Mouse (Mus musculus): ENCODE data around the gene Egfl6.

Egfl6 gene

DNA sequence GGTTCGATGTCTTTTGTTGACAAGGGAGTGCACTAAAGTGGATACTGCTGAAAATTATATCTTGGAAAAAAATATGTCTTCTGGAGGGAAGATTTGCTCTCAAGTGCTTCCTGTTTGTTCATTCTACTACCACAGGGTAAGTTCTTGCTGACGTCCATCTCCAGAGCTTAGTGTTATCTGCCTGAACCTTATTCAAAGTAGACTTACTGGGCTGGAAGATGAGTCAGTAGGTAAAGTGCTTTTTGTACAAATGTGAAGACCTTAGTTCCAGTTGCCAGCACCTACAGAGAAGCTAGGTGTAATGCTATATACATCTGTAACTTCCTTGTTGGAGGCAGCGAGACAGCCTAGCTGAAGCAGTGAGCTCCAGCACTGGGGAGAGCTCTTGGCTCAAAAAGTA lies 69.6 kb downstream of the Egfl6 start:
- no peak for DNase-seq

DNA sequence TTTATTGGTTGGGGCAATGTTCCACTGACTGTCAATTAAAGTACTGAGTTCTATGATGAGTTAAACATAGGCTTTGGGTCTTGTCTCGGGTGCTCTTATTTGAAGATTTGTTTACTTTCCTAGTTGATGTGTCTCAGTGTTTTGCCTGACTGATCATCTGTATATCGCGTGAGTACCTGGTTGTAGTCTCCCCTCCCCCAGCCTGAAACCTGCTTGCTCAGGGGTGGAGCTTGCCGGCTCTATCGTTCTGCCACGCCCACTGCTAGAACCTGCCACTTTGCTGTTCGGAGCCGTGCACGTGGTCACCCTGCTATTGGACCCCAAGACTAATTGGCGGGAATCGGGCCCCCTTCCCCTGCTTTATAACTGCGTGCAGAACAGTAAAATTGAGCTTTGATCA lies 71.5 kb downstream of the Egfl6 start:
- peak; percentile 42 for DNase-seq

DNA sequence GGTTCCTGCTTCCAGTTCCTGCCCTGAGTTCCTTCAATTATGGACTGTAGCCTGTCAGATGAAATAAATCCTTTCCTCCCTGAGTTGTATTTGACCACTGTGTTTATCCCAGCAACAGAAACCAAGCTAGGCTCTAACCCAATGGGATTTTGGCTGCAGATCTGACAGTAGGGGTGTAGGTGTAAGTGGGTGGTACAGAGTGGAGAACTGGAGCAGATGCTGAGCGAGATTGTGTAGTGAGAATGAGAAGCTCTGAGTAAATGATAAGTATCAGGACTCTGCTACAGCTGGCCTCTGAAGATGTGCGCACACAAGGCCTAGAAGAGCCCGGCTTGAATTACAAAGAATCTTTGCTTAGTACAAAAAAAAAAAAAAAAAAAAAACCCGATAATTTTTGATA lies 73.4 kb downstream of the Egfl6 start:
- DNase-seq, result no peak

DNA sequence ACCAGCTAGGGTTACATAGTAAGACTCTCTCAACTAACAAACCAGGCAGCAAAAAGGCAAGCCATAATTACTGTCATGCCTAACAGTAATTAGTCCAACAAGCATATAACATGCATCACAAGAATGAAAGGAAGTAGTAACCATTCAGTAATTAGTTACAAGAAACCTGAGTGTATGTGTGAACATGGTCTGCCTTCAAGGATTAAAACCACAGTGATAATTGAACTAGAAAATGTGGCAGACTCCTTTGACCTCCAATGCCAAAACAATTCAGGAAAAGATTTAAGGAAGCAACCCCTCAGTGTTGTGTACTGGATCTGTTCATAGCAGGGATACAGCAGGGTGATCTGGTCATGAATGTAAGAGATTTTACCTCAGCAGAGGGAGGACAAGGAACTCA lies 74.4 kb downstream of the Egfl6 start:
- no peak for DNase-seq

DNA sequence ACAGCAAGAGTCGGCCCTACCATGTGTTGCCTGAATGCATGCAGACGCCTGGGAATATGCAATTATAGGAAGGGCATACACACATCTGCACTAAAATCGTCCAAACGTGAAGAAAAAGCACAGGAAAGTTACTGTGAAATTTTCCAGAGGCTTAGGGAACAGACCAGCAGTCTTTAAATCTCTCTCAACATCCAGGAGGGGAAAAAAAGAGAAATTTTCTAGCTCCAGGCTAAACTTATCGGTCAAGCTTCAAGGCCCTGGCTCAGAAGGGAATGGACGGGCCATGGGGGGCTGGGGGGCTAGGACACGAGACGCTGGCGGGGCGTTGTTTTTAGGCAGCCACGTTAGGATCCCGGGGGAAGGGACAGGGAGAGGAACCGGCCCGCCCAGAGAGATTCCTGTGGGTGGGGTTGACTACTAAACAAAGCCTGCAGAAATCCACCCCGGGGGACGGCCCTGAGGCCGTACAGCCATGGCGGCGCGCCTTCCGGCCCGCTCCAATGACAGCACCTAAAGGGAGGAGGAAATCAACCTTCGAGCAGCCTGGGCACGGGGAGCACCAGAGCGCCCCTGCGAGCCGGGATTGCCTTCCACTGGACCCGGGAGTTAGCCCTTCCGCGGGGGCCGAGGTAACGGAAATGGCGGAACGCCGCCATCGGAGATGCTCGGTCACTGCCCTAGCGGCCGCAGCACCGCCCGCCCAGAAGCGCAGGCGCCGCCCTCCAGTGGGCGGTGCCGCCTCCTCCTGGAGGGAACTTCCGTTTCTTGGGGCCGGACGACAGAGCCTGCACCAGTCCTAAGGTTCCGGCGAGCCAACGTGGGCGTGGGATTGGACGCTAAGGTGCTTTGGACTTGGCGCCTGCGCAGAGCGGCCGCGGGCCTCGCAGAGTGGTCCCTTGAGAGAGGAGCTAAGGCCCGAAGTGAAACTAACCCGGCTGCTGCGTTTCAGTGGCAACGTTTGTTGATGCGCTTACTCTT lies 75.5 kb downstream of the Egfl6 start:
- DNase-seq, result peak; percentile 95

DNA sequence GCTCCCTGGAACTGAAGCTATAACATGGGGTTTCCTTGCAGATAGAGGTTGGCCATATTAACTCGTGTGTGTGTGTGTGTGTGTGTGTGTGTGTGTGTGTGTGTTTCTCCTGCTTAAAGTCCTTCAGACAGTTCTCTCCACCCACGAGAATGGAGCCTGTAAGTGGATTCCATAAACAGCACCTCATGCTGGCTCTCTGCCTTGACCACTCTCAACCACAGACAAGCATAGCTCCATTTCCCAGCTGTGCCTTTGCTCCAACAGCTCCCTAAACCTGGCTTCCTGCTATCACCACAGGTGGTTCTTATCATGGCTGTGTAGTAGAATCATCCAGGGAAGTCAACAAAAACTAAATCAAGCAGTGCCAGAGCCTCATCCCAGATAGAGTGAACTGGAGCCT lies 81.1 kb downstream of the Egfl6 start:
- DNase-seq, result no peak

DNA sequence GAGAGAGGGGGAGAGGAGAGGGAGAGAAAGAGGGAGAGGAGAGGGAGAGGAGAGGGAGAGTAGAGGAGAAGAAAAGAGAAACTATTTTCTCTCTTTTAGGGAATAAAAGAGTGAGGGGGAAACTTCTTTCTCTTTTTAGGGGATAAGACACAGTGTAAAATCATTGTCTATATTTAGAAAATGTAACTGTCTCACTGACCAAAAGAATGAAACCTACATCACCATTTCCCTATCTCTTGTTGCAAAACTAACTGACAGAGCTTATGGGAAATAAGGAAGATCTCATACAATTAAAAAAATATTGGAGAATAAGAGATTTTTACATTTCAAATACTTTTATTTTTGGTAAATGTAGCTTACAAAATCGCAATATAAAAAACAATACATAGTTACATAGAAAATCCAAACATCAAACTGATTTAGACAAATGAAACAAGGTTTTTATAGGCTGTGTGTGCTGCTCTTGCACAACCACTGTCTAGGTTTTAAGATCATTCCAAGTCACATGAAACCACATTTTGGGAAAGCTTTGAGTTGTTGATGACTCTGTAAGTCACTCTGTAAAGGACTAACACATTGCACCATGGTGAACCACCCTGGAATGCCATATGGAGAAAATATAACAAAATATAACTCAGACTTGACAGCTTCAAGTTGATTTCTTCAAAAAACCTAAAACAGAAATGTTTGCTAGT lies 85.9 kb downstream of the Egfl6 start:
- no peak for DNase-seq

DNA sequence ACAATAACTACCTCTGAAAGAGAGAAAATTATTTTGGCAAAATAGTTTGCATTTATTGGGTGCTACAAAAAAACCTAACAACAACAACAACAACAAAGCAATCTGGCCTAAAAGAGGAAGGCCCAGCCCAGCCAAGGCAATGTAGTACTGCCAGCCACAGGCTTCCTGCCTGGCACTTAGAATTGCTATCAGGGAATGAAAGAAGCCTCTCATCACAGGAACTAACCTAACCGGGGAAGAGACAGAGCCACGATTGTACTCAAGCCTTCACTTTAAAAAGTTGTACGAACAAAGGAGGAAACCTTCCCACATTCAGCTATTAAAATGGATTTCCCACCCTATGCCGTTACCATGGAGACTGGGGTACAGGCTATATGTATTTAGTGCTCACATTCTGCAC lies 87.7 kb downstream of the Egfl6 start:
- DNase-seq, result no peak

DNA sequence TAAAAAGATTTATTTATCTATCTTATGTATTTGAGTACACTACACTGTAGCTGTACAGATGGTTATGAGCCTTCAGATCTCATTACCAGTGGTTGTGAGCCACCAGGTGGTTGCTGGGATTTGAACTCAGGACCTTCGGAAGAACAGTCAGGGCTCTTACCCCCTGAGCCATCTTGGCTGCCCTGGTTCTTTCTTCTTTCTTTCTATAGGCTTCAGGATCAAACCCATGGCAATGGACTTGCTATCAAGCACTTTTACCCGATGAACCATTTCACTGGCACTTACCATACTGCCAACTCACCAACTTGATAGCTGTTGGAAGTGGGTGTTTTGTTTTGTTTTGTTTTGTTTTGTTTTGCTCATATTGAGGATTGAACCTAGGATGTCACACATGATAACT lies 90.5 kb downstream of the Egfl6 start:
- DNase-seq, result no peak

DNA sequence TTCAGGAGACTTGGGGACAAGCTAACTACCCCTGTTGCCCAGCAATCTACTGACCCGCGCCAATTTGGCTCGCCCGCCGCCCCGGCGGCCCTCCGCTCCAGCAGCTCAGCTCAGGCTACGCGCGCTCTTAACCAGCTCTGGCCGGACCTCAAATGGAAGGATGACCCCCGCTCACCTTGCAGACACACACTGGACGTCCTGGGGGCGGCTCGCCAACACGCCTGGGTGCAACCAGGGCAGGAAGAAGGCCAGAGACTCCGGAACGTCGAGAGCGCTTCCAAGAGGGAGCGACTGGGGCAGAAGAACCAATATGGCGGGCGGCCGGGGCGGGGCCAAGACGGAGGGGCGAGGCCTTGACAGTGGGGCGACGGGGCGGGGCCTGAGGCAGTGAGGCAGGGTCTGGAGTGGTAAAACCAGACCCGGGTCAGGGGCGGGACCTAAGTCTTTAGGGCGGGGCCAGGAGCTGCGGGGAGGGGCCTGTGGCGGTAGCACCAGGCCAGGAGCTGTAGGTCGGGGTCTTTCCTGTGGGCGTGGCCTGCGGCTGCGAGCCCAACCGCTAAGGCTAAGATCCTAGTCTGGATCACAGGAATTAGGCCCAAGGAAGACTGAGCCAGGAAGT lies 106.0 kb downstream of the Egfl6 start, which contains the start of gene Rab9:
Gene Rab9 (minus strand): TSS at position 503 of the 619 bp plus-strand sequence.
- peak; percentile 92 for DNase-seq

DNA sequence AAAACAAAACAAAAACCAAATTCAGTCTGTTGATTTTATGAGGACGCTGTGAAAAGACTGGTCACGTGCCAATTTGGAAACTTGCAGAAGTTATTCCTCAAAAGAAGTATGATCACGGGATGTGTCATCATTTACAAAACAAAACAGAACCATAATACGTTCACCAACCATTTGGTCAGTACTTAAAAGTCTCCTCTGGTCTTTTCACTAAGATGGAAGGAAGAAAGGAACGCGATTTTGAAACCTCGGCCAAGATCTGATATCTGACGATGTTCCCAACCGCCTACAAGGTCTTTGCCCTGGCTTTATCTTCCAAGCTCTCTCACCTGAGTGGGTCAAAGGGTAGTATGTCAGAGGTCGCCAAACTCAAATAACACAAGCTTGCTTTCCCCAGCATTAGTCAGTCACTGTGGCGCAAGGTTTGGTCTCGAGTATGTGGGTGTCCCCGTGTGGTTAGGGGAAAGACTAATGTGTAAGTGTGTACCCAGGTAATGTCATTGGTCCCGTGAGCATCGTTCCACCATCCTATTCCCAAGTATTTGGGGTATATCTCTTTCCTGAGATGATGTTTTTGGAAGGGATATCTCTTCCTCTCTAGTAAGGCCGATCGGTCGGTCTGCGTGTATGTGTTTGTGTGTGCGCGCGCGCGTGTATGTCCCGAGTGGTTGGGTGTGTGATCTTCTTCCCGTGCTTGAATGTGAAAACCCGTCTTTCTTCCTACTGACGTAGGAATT lies 106.7 kb downstream of the Egfl6 start:
- DNase-seq, result peak; percentile 26

DNA sequence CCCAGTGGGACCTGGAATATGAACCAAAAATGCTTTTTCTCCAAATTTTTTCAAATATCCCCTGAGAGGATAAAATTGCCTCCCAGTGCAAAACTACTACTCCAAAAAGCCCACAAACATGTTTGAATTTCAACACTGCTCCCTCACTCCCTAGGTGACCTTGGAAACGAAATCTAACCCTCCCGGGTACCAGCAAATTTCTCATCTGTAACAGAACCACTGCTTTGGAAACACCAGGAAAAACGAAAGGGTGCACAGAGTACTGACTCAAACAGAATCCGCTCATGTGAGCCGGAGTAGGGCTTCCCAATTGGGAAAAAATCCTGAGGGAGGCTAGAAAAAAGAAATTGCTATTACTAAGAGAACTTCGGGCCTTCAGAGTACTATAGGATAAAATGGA lies 108.1 kb downstream of the Egfl6 start:
- DNase-seq, result no peak

Data from kidney, adult 11 months (tissue).